Mouse (Mus musculus) layer of hippocampus, postnatal 25 days (tissue): ENCODE results near the gene Sema4c. TPM values are rescaled to one million over a fixed set of nuclear protein-coding genes. Genes with fewer than 3 reads are reported as not detected.
"Not testable (repeated sequence)": the region's sequence is repeated elsewhere in the genome, so short reads cannot be mapped to it uniquely, and the experiment has no call there.

ENCODE experiments used
- DNase-seq, 2 experiments: peaks; one replicate each; pipeline ENCODE4 v3.0.0; 2022; ENCODE audit warnings: mixed read lengths in 2 of 2, low spot score in 1 of 2; ENCODE audit errors: extremely low spot score in 1 of 2
- total RNA-seq, 2 experiments: library from RNA; stranded (reverse); gene quantifications; 2 replicates each; pipeline ENCODE4 v1.2.3; 2021

The Sema4c gene
- total RNA-seq, 2 experiments from 2014 or later, result 12.7 to 14.0 TPM

DNA sequence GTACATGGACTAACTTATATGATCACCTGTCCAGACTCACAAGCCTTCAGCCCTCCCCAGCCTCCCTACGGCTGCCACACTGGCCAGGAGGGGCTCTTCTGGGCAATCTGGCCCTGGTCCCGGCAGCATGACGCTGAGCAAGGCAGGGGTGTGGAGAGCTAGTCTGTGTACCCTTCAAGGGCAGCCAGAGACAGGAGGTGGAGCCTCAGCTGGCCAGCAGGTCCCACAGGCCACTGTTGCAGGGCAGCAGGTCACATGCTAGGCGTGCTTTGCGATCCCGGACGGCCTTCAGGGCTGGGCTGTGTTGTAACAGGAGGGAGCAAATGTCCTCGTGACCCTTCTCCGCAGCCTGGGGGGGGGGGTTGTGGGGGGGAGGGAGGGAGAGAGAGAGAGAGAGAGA lies 19.0 kb downstream of the Sema4c start, which contains the start of gene Gm42417:
Gene Gm42417 (minus strand): TSS at position 244 of the 400 bp plus-strand sequence.
- DNase-seq, result no peak

DNA sequence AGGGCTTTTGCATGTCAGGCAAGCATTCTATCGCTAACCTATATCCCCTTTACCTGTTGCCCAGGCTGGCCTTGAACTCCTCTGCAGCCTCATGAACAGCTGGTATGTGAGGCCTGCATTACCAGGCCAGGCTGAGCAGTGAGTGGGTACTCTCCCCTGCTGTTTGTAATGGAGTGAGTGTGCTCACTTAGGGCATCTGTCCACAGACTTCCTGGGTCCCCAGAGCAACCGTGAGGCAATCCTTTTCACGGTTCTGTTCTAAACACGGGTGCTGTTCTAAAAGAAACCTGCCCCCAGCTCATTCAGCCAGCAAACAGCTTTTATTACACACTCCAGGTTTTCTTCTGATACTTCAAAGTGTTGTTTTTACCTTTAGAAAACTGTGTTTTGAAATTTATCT lies 19.4 kb downstream of the Sema4c start:
- no peak for DNase-seq

DNA sequence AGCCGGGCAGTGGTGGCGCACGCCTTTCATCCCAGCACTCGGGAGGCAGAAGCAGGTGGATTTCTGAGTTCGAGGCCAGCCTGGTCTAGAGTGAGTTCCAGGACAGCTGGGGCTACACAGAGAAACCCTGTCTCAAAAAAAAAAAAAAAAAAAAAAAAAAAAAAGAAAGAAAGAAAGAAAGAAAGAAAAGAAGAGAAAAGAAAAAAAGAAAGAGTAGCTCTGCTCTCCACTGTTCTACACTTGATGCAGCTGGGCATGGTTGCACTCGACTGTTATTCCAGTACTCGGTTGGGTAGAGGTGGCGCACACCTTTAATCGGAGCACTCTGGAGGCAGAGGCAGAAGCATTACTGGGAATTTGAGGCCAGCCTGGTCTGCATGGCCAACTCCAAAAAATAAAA lies 21.4 kb downstream of the Sema4c start, which contains the start of gene Ankrd23:
Gene Ankrd23 (minus strand): TSS at position 101 of the 400 bp plus-strand sequence.
- not testable (repeated sequence) for DNase-seq

DNA sequence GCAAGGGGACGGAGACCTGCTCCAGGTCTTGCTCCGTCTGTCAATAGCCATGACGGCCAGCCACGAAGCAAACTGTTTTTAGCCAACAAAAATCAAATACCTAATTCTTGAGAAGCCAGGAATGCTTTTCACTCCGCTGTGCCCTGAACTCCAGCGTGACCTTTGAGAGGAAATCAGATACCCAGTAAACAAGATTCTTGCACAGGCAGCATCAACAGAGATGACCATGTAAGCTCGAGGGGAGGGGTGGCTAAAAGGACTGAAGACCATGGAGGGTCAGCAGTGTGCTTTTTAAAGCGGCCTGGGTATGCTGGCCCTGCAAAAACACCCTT lies 21.8 kb downstream of the Sema4c start:
- no peak for DNase-seq

DNA sequence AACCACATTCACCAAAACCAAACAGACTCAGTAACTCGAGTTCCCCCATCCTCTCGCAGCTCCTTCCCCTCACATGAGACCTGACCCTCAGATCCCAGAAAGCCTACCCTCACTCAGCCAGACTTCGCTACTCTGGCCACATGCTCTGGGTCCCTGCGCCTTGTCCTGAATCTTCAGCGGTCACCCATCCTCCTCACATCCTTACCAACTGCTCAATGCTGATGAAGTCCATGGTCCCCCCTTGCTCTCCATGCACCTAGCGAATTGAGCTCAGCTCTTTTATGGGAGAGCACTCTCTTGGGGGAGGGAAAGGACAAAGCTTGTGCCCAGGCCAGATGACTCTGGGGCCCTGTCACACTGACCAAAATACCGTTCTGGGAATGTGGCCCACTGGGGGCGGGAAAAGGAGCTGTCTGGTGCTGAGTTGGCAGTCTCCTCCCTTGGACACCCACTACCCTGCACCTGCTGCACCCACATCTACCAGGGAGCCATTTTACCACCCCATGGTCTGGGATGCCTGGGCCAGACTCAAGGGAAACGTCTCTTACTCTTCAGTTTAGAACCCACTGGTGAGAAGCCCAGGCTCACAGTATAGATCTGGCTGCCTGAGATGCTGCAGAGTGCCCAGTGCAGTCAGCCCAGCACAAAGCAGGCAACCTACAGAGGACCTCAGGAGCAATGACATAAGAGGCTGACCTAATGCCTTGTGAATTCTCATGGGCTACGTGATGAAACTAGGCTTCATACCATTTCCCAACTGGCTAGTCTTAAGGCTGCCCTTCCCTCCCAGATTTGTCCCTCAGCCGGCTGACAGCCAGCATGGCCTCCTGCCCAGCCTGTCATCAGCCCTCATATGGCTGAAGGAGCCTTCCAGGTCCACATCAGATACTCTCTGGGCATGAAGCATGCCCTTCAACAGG lies 22.4 kb downstream of the Sema4c start:
- DNase-seq, result no peak

DNA sequence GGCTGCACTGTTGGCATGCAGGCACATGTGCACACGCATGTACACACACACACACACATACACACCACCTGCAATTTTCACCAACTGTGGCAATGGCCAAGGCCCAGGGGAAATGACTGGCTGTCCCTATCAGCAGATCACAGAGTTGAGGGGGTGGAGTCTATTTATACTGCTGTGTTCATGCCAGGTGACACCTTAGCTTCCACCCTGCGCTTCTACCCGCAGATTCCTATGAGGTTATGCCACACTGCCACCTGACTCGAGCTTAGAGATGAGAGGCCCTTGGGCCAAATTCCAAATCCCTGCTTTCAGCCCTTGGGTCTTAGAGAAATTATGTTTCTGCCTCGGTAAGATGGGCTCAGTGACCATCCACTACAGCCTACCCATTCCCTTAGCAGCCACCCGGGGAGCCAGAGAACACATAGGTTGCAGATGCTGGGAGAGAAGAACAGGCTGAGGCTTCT lies 23.5 kb downstream of the Sema4c start:
- no peak for DNase-seq

DNA sequence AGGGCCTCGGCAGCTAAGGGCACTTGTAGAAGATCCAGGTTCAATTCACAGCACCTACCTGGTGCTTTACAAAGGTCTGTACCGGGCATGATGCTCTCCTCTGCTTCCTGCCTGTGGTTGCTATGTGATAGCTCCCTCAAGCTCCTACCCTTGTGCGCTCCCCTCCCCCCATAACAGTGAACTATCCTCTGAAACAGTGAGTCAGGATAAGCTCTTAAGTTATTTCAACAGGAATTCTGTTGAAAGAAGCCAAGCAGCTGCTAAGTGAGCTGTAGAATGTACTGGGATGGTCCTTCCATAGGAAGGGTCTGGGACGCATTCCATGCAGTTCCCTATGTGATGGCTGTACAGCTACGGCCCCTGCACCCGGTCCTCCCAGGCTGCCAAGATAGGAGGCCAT lies 24.6 kb downstream of the Sema4c start:
- DNase-seq, result no peak

DNA sequence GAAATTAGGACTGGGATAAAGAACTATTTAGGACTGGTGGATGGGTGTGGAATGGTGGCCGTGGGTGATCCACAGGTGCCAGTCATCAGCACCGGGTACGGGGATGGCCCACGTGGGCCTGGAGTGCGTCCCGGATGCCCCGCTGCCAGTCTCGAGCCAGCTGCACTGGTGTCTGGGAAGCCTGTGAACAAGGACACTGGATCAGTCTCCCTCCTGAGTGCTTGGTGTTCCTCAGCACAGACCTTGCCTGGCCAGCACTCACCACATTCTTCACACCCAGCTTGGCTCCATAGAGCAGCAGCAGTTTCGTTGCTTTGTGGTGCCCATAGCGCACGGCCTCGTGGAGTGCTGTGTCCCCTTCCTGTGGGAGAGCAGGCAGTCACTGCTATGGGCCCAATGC lies 26.7 kb downstream of the Sema4c start:
- DNase-seq, result no peak

DNA sequence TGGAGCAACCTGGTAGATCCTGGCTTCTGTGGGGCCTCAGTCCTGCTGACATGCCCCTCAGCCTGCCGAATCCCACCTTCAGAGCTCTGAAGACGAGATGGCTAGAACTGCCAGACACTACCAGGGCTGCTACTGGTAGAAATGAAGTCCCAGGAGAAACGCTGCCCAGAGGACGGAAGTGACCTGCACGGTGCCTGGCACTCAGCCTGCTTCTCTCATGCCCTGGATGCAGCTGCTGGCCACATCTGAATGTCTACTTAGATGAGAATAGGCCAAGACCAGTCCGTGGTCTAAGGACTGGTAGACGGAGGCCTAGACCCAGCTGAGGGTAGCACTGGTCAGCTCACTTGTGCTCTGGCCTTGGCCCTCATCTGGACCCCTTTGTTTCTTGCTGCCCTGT lies 27.2 kb downstream of the Sema4c start:
- DNase-seq, result no peak

DNA sequence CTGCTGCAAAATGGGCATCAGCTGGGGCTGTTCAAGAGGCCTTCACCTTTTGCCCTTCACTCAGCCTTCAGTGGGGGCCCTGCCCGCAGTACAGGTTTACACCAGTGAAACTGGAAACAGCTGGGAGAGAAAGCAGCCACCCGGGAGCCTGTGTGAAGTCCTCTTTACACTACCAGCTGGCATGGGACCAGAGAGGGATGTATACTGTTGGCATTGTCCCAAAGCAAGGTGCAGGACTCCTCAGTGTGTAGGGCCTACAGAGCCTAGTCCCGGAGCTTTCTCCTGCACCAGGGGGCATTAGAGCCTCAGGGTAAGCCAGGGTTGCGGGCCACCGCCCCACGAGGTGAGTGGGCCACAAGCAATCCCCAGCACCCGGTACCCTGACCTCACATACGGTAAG lies 27.7 kb downstream of the Sema4c start:
- DNase-seq, result no peak

DNA sequence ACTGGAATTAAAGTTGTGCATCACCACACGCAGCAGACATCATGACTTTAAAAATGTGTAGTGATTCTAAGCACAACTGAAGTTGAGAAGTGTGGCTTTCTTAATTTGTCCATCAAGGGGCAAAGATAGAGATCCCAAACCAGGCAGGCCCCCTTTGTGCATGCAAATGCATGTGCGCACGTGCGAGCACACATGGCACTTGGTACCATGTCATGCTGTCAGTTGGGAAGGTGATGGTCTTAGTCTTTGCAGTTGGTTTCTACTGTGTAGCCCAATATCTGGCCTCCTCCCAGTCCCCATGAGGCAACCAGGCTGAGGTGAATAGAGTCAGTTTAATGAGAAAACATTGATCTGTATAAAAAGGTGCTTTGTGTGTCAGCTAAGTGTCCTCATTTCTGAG lies 28.3 kb downstream of the Sema4c start:
- DNase-seq, result no peak

DNA sequence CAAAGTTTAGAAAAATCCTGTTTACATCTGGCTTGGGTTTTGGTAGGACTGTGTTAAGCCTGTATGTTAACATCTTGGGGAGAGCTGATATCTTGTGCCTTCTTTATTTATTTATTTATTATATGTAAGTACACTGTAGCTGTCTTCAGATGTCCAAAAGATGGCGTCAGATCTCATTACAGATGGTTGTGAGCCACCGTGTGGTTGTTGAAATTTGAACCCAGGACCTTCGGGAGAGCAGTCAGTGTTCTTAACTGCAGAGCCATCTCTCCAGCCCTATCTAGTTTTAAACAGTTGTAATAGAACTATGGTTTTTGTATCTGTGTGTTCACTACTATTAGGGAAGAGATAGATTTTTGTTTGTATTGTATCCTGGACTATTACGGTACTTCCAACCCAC lies 28.9 kb downstream of the Sema4c start:
- DNase-seq, result no peak

DNA sequence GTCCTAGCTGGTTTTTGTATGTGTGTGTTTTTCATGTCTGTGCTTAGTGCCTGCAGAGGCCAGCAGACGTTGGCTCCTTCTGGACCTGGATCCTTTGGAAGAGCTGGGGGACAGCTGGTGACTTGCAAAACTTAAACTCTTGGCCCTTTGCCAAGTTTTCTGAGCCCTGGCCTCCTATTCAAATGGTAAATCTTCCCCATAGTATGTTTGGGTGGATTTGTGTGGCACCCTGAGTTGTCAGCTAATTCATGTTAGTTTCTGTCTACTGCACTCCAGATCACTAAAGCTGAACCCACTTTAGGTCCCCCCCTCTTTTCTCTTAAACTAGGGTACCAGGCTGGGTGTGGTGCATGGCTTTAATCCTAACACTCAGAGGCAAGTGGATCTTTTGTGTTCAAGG lies 29.8 kb downstream of the Sema4c start:
- no peak for DNase-seq

DNA sequence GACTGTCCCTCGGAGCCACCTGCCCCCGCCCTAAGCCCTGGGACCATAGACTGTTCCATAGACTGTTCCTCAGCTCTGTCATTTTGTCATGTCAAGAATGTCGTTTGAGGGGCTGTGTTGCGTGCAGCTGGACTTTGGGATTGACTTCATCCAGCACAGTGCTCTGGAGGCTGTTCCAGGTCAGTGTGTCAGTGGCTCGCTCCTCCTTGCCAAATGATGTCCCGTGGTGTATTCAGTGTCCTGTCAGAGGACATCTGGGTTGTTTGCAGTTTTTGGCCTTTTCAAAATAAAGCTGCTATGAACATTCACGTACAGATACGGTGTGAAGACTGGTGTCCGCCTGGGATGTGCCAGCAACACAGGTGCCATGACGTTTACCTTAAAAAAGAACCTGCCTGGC lies 31.2 kb downstream of the Sema4c start:
- no peak for DNase-seq

DNA sequence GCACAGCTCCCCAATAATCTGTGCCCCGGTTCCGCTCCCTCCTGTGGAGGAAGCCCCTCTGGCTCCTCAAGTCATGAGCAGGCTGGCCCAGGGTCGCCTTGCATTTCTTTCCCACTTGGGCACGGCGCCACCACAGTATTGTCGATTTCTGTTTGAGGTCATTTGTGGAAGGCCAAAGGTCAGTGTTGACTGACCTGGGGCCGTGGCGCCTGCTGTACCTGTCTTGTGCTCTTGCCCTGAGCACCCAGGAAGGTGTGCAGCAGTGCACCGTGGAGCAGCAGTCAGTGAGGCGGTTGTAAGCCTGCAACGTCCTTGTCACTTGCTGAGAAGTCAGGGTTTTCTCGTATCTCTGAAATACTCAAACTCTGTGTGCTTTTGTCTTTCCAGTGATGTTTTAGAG lies 32.4 kb downstream of the Sema4c start:
- DNase-seq, result no peak

DNA sequence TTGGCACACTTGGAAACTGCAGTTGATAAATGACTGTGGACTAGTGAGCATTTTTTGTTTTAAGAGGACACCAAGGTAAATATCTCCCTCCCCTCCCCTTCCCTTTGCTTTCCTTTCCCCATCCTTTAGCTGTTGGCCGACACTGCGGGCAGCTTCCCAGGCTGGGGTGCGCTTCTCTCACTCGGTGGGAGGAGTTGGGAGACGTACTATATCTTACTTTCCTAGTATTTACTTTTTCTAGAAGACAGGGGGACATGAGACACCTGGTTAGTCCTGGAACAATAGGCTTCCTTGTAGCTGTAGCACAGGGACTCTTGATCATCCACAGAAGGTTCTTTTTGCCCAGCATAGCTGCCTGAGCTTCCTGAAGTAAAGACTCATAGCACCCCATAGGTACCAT lies 34.1 kb downstream of the Sema4c start:
- no peak for DNase-seq

DNA sequence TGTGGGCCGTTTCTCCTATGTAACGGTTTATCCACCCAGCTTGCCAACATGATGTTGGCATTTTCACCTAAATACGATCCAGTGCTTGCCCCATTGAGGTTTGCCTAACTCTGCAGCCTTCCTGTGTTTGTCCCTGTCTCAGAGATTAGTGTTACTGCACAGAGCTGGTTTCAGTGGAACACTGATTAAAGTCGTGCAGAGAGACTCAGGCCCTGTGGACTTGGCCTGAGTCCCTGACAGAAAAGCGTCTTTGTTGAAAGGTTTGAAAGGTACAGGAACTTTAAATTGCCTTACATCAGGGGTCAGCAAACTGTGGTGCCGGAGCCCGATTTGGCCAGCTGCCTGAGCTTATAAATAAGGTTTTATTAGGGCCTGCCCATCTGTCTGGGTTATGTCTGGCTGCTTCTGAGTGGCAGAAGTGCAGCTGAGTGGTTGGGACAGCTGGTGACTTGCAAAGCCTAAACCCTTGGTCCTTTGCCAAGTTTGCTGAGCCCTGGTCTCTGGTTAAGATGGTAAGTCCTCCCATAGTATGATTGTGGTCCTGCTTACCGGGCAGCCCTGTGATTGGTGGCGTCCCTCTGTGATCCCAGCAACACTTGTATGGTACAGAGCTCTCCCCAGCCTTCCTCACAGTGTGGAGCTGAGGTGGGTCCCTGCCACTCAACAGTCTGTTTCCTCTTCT lies 34.7 kb downstream of the Sema4c start:
- no peak for DNase-seq

DNA sequence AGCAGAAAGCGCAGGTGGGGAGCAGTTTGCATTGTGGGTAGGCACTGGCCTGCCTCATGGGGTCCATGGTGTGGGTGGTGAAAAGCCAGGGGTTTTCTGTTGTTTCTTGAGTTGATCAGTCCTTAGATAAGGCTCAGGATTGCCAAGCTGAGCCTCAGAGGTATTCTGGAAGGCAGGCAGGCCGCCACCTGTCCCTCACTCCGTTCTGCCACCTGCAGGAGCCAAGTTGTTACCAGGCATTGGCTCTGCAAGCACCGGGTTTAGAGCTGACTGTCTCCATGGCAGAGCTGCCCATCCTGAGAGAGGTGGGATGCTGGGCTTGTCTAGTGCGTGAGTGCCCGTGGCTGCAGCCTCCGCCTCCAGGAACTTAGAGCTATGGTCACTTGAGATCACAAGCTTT lies 35.9 kb downstream of the Sema4c start:
- DNase-seq, result no peak

DNA sequence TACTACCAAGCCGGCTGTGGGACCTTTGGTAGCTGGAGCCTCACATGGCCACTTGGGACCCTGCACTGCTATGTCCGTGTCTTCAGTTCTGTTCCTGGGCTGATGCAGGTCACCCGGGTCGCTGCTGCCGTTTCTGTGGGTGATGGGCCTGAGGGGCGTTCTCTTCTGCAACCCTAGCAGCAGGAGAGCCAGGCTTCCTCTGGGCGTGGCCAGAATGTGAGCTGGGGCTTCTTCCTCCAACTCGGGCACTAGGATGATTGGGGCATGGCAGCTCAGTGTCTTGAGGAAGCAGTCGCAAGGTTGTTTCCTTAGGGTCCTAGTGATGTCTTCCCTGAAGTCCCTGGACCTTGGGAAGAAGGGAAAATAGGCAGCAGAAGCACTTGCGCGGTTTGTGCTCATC lies 38.5 kb downstream of the Sema4c start:
- DNase-seq, result no peak

DNA sequence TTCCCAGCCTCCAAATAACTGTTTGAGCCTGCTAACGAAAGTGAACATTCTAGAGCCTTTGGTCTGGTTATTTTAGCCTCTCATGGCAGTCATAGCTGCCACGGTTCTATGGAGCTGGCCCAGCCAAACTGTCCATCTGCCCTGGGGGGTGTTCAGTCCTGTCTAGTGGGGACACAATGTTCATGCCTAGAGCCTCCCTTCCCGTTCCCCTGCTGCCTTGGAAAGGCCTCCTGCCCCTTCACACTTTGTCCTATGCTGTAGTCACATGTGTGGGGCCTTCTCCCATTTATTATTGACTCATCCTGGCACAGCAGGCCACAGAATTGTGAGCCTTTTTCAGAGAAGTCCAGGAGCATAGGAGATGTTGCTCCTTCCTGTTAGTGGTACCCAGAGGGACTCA lies 39.9 kb downstream of the Sema4c start:
- no peak for DNase-seq

DNA sequence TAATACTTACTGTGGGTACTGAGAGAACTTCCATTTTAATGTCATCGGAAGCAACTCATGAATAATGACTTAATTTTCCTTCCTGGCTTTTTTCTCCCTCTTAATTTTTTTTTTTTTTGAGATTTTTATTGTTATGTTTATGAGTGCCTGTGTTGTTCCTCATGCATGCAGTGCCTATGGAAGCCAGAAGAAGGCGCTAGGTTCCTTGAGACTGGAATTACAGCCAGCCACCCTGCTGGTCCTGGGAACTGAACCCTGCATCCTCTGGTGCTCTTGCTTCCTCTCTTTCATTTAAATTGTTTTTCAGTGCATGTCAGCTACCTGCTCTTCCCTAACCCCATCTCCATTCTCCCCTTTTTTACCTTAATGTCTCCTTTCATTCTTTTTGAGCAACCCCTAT lies 44.4 kb downstream of the Sema4c start:
- DNase-seq, result no peak

DNA sequence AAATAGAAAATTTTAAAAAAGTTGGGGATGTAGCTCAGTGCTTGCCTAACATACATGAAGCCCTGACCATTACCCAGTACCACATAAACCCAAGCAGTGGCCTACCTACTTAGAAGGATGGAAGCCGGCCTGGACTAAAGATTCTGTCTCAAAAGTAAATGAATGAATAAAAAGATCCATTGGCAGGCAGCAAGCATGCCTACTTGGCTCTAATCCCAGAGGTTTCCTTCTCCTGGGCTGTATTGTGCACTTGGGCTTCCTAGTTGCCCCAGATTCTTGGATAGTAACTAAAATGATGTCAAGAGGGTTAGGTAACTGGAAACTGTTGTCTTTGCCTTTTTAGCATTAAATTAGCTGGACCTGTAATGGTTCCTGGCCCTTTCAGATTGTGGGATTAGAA lies 44.8 kb downstream of the Sema4c start:
- DNase-seq, result no peak
